Mouse (Mus musculus) hindbrain, embryonic 13.5 days (tissue): ENCODE measurements at regions not wholly inside any gene's neighbourhood (a gene's known extent, or its start where the extent isn't known, plus 50 kb on each side); places are given as distances from the start of the nearest gene placed in this dataset.

Source experiments
- ATAC-seq: fragments of 200-750 bp; cut with Nextera tagmentation; 2 replicates; pipeline ENCODE4 v1.8.0; 2017; ENCODE audit warnings: moderate TSS enrichment; ENCODE audit not compliant: low FRiP score
- H3K27ac ChIP-seq: fragments of 300-500 bp; sonication (generic); 2 replicates; pipeline ENCODE4 v1.5.1; 2015; ENCODE audit warnings: inconsistent platforms, mild to moderate bottlenecking, moderate library complexity
- H3K27me3 ChIP-seq: fragments of 300-500 bp; sonication (generic); 2 replicates; pipeline ENCODE4 v1.6.1; 2015; ENCODE audit warnings: mild to moderate bottlenecking, inconsistent platforms
- H3K36me3 ChIP-seq: fragments of 300-500 bp; sonication (generic); 2 replicates; pipeline ENCODE4 v1.6.1; 2015; ENCODE audit warnings: mild to moderate bottlenecking, inconsistent platforms
- H3K4me1 ChIP-seq: fragments of 300-500 bp; sonication (generic); replicated peaks from 2 replicates; pipeline ENCODE4 v1.6.1; 2015; ENCODE audit warnings: inconsistent platforms
- H3K4me2 ChIP-seq: fragments of 300-500 bp; sonication (generic); 2 replicates; pipeline ENCODE4 v1.6.1; 2015; ENCODE audit warnings: inconsistent platforms, mild to moderate bottlenecking, moderate library complexity
- H3K4me3 ChIP-seq: fragments of 300-500 bp; sonication (generic); 2 replicates; pipeline ENCODE4 v1.5.1; 2015; ENCODE audit warnings: mild to moderate bottlenecking, inconsistent platforms
- H3K9ac ChIP-seq: fragments of 300-500 bp; sonication (generic); 2 replicates; pipeline ENCODE4 v1.6.1; 2015; ENCODE audit warnings: mild to moderate bottlenecking, inconsistent platforms
- H3K9me3 ChIP-seq: fragments of 300-500 bp; sonication (generic); 2 replicates; pipeline ENCODE4 v1.6.1; 2016; ENCODE audit warnings: inconsistent platforms
- WGBS: fragments of 180-500 bp; shearing (Covaris S2); methylation state at CpG from one replicate; pipeline ENCODE4 v1.1.7; 2015; 5-methylcytosine and 5-hydroxymethylcytosine counted together

DNA sequence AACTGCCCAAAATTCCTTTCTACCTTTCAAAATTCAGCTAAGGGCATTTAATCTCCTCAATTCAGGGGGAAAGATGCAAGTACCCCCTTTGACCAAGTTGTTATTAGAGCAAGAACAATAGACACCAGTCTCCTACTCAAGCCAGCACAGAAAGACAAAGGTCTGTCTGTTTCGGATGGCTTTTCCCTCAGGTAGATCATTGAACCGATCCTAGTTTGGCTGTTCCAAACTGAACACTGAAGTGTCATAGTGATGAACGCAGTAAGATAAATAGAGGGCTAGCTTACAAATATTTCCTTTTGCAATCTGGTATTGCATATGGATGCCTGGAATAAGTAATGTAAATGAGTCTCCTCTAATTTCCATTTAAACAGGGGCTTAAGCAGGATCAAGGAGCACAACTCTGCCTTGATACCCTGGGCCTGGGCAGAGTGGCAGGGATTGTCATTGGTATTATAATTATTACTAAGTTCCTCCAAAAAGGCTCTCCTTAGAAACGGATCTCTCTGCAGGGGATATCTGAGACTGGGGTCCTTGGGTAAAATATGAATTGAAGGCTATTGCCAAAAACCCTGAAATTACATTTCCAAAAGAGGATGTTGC lies 452.6 kb downstream of the Adgrl2 start:
- H3K4me1 ChIP-seq, result no peaks in the 10 kb centered on the region
- WGBS, result 49% methylated on average over 4 of the region's 4 CpGs
- no peak overlapping the region for H3K4me2 ChIP-seq
- H3K27me3 ChIP-seq, result no peaks in the 10 kb centered on the region
- no peak for ATAC-seq
- H3K9ac ChIP-seq, result no peak overlapping the region
- no peaks in the 10 kb centered on the region for H3K9me3 ChIP-seq
- H3K4me3 ChIP-seq, result no peak overlapping the region
- no peak overlapping the region for H3K27ac ChIP-seq
- H3K36me3 ChIP-seq, result no peaks in the 10 kb centered on the region

DNA sequence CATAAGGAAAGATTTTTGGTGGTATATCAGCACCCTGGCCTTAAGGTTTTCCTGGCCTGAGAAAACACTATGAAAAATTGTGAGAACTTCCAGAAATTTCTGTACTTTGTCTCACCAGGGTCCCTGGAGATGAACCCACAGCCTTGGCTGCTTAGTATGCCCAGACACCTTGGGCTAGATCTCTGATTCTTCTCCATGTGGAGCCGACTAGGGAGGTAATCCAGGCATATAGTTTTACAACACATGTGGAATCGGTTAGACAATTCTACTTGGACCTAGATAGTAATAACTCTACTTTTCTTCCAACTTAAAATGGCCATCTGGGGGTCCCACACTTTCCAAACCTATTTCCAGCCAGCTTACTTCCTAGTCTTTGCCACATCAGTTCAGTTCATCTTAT lies 460.5 kb downstream of the Adgrl2 start:
- Histone ChIP-seq H3K9me3 (no peaks in the 10 kb centered on the region), H3K4me3 (no peak overlapping the region), H3K4me2 (no peak overlapping the region), H3K27ac (no peak overlapping the region), H3K27me3 (no peaks in the 10 kb centered on the region), H3K9ac (no peak overlapping the region), H3K36me3 (no peaks in the 10 kb centered on the region), H3K4me1 (no peaks in the 10 kb centered on the region)
- no peak for ATAC-seq
- 92% methylated on average over 2 of the region's 2 CpGs for WGBS

DNA sequence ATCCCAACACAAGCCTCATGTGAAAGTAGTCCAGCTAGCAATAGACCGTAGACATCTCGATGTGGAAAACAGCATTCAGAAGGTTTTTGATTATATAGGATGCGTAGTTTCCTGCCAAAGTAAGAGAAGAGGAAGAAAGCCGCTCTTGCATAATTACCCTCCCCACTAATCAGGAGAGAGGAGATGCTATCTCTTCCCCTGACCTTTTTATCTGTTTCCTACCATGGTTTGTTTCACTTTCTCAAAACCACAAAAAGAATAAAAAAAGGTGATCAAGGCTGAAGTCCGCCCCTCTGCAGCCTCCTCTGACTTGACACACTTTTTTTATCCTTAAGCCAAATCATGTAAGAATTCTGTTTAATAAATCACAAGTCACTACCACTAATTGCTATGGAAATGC lies 480.0 kb downstream of the Adgrl2 start:
- ATAC-seq, result no peak
- Histone ChIP-seq H3K27ac (no peak overlapping the region), H3K27me3 (no peaks in the 10 kb centered on the region), H3K4me1 (no peaks in the 10 kb centered on the region), H3K4me3 (no peak overlapping the region), H3K9ac (no peak overlapping the region), H3K4me2 (no peak overlapping the region), H3K36me3 (no peaks in the 10 kb centered on the region), H3K9me3 (no peaks in the 10 kb centered on the region)
- WGBS, result 88% methylated on average over 5 of the region's 5 CpGs

- Histone ChIP-seq H3K27ac (no peak overlapping the region), H3K9ac (no peak overlapping the region), H3K9me3 (no peaks in the 10 kb centered on the region), H3K27me3 (no peaks in the 10 kb centered on the region), H3K4me3 (no peak overlapping the region), H3K36me3 (no peaks in the 10 kb centered on the region), H3K4me1 (no peaks in the 10 kb centered on the region), H3K4me2 (no peak overlapping the region)
- 91% methylated on average over 2 of the region's 2 CpGs for WGBS
- ATAC-seq, result no peak
These were observed 485.4 kb downstream of the Adgrl2 start for GRCm38 (mm10) chr3:148504928-148505327.

GRCm38 (mm10) chr3:148503432-148503831 lies 486.9 kb downstream of the Adgrl2 start:
- Histone ChIP-seq H3K4me3 (no peak overlapping the region), H3K27me3 (no peaks in the 10 kb centered on the region), H3K4me2 (no peak overlapping the region), H3K9me3 (no peaks in the 10 kb centered on the region), H3K27ac (no peak overlapping the region), H3K36me3 (no peaks in the 10 kb centered on the region), H3K9ac (no peak overlapping the region), H3K4me1 (no peaks in the 10 kb centered on the region)
- ATAC-seq, result no peak
- 81% methylated on average over 1 of the region's 1 CpGs for WGBS

DNA sequence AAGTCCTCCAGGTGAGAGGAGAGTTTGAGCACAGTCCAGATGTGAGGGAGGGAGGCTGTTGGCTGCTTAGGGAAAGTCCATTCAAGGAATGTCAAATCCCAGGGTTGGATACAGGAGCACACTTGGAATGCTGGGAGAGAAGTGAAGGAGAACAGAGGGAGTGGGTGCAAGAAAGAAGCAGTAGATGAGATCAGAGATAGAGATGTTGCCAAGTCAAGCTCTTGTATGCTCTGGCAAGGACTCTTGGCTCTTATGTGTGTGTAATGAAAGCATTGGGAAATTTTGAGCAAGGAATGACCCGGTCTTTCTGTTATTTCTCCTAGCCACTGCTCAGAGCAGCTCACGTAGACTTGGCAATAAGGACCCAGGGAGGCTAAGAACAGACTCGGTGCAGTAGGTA lies 488.6 kb downstream of the Adgrl2 start:
- Histone ChIP-seq H3K36me3 (no peaks in the 10 kb centered on the region), H3K27ac (no peak overlapping the region), H3K4me3 (no peak overlapping the region), H3K4me2 (no peak overlapping the region), H3K9ac (no peak overlapping the region), H3K9me3 (no peaks in the 10 kb centered on the region), H3K27me3 (no peaks in the 10 kb centered on the region), H3K4me1 (0 out of 2 replicates have a peak, but pooled peaks cover 2% of the 10 kb centered on the region)
- 88% methylated on average over 3 of the region's 3 CpGs for WGBS
- no peak for ATAC-seq

- Histone ChIP-seq H3K36me3 (no peaks in the 10 kb centered on the region), H3K9ac (no peak overlapping the region), H3K27me3 (no peaks in the 10 kb centered on the region), H3K4me2 (no peak overlapping the region), H3K27ac (no peak overlapping the region), H3K9me3 (no peaks in the 10 kb centered on the region), H3K4me1 (peaks cover 2% of the 10 kb centered on the region; the same call in 1 of the 2 replicates), H3K4me3 (no peak overlapping the region)
- ATAC-seq, result no peak
- 56% methylated on average over 5 of the region's 5 CpGs for WGBS
These were observed 493.7 kb downstream of the Adgrl2 start for GRCm38 (mm10) chr3:148496672-148497071.

- no peaks in the 10 kb centered on the region for H3K9me3 ChIP-seq
- no peak overlapping the region for H3K4me3 ChIP-seq
- ATAC-seq, result no peak
- WGBS, result 89% methylated on average over 3 of the region's 3 CpGs
- H3K4me1 ChIP-seq, result no peaks in the 10 kb centered on the region
- no peaks in the 10 kb centered on the region for H3K27me3 ChIP-seq
- no peak overlapping the region for H3K9ac ChIP-seq
- H3K4me2 ChIP-seq, result no peak overlapping the region
- H3K27ac ChIP-seq, result no peak overlapping the region
- no peaks in the 10 kb centered on the region for H3K36me3 ChIP-seq
These were observed 499.1 kb downstream of the Adgrl2 start for GRCm38 (mm10) chr3:148491287-148491686.

DNA sequence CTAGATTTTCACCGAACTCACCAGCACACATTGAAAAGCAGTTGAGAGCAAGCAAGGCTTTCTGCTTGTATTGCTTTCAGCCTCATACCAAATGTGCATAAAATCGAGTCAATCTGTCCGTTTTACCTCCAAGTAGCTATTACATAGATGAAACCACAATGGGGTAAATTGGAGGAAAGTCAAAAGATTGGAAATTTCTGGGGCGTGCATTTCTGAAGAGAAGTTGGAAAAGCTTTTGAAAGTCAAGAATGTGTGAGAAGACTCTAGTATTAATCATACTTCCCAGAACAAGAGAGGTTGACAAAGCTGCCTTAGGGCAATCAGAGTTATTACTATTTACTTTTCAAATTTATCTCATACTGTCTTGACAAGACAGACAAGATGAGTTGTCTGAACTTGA lies 501.2 kb downstream of the Adgrl2 start:
- 88% methylated on average over 4 of the region's 4 CpGs for WGBS
- no peak overlapping the region for H3K4me3 ChIP-seq
- no peak overlapping the region for H3K9ac ChIP-seq
- no peaks in the 10 kb centered on the region for H3K9me3 ChIP-seq
- H3K27me3 ChIP-seq, result no peaks in the 10 kb centered on the region
- no peaks in the 10 kb centered on the region for H3K36me3 ChIP-seq
- H3K4me1 ChIP-seq, result no peaks in the 10 kb centered on the region
- no peak overlapping the region for H3K4me2 ChIP-seq
- no peak overlapping the region for H3K27ac ChIP-seq
- no peak for ATAC-seq

- no peaks in the 10 kb centered on the region for H3K9me3 ChIP-seq
- H3K4me3 ChIP-seq, result no peak overlapping the region
- no peaks in the 10 kb centered on the region for H3K27me3 ChIP-seq
- no peak overlapping the region for H3K27ac ChIP-seq
- no peak overlapping the region for H3K4me2 ChIP-seq
- ATAC-seq, result no peak
- H3K4me1 ChIP-seq, result no peaks in the 10 kb centered on the region
- no peaks in the 10 kb centered on the region for H3K36me3 ChIP-seq
- WGBS, result 92% methylated on average over 5 of the region's 5 CpGs
- no peak overlapping the region for H3K9ac ChIP-seq
These were observed 502.4 kb downstream of the Adgrl2 start for GRCm38 (mm10) chr3:148487949-148488348.

DNA sequence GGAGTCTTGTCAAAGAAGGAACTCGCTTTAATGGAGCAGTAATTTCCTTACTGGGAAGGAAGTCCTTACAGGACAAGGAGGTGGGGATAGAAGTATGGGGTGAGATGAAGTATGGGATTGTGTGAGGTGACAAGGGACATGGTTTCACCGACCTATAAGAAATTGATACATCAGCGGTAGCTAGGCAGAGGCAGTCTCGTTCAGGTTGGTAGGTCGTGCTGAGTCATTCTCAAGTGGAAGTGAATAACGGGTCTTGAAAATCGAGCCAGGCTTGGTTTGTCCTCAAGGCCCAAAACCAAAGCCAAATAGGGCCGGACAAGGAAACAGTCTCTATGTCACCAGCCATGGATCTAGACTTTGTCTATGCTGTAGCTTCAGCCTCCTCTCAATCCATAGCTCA lies 514.5 kb downstream of the Adgrl2 start:
- no peak overlapping the region for H3K27ac ChIP-seq
- no peaks in the 10 kb centered on the region for H3K36me3 ChIP-seq
- no peak overlapping the region for H3K4me2 ChIP-seq
- H3K4me1 ChIP-seq, result no peaks in the 10 kb centered on the region
- H3K9me3 ChIP-seq, result no peaks in the 10 kb centered on the region
- no peak overlapping the region for H3K4me3 ChIP-seq
- no peak for ATAC-seq
- 94% methylated on average over 8 of the region's 8 CpGs for WGBS
- no peak overlapping the region for H3K9ac ChIP-seq
- no peaks in the 10 kb centered on the region for H3K27me3 ChIP-seq

DNA sequence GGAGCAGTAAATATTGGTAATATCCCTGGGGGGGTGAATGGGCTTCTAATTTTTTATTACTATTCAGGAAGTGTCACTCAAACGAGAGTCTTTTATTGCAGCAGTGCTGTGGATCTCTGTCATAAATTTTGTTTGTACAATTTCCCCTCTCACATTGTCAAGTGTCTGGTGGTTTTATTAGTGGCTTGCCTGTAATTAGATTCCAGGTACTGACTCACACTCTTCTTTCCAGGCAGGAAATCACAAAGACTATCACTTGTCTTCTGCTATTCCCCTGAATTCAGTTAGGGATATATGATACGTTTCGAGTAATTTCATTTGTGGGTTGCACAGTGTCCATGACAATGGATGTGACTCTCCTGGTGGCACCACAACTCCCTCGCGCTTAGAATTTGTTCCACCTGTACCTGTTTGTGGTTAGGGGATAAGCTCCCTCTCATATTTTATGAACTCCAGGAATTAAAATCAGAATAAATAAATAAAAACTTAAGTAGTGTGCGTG lies 517.4 kb downstream of the Adgrl2 start:
- ATAC-seq, result no peak
- no peaks in the 10 kb centered on the region for H3K9me3 ChIP-seq
- 93% methylated on average over 6 of the region's 6 CpGs for WGBS
- H3K9ac ChIP-seq, result no peak overlapping the region
- no peaks in the 10 kb centered on the region for H3K27me3 ChIP-seq
- no peaks in the 10 kb centered on the region for H3K4me1 ChIP-seq
- no peak overlapping the region for H3K4me2 ChIP-seq
- no peaks in the 10 kb centered on the region for H3K36me3 ChIP-seq
- no peak overlapping the region for H3K4me3 ChIP-seq
- H3K27ac ChIP-seq, result no peak overlapping the region

DNA sequence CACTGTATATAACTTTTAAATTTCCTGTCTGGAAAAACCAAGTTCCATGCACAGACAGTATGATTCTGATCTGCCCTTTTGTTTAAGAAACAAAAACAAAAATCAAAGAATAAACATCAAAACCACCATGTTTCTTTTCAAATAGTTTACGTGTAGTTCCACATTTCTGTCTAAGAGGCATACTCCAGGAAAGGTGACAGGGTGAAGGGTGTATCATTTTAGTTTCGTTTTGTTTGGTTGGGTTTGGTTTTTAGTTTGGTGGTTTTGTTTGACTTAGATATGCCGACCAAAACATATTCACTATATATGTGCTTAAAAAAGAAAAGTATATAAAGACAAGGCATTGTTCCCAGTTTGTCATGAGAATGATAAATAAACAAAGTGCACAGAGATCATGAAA lies 524.9 kb downstream of the Adgrl2 start:
- Histone ChIP-seq H3K4me2 (no peak overlapping the region), H3K36me3 (no peaks in the 10 kb centered on the region), H3K27me3 (no peaks in the 10 kb centered on the region), H3K9me3 (no peaks in the 10 kb centered on the region), H3K4me1 (no peaks in the 10 kb centered on the region), H3K9ac (no peak overlapping the region), H3K4me3 (no peak overlapping the region), H3K27ac (no peak overlapping the region)
- WGBS, result 82% methylated on average over 3 of the region's 3 CpGs
- ATAC-seq, result no peak
